Mouse (Mus musculus) CH12.LX (cell line): Measurements from ENCODE around the gene Nabp1. TPM values are rescaled to one million over a fixed set of nuclear protein-coding genes. Genes with fewer than 3 reads are reported as not detected.

Experiments used
- DNase-seq: peaks from one replicate; pipeline ENCODE4 v3.0.0-alpha.2; 2013; ENCODE audit errors: extremely low read depth
- H3K27ac ChIP-seq: 2 replicates; pipeline ENCODE4 v1.5.1; 2012; ENCODE audit warnings: low read depth, mild to moderate bottlenecking, control low read depth, moderate library complexity; ENCODE audit not compliant: insufficient read depth
- H3K27me3 ChIP-seq: replicated peaks from 2 replicates; pipeline ENCODE3; 2012; ENCODE audit warnings: inconsistent platforms
- H3K36me3 ChIP-seq, 2 experiments: replicated peaks in 1 of 2; 2 replicates each; pipeline versions ENCODE3 to v1.6.1; 2012; ENCODE audit warnings: inconsistent platforms in 1 of 2, low read length in 1 of 2, mild to moderate bottlenecking in 1 of 2, mixed read lengths in 1 of 2, moderate library complexity in 1 of 2; ENCODE audit not compliant: control insufficient read depth in 1 of 2, insufficient read depth in 1 of 2
- H3K4me1 ChIP-seq, 2 experiments: 2 replicates each; pipeline ENCODE4 v1.6.1; 2012; ENCODE audit warnings: inconsistent platforms in 1 of 2, moderate library complexity in 1 of 2; ENCODE audit not compliant: insufficient read depth in 2 of 2, control insufficient read depth in 1 of 2
- H3K4me2 ChIP-seq: 2 replicates; pipeline ENCODE4 v1.6.1; 2012; ENCODE audit warnings: low read depth, mild to moderate bottlenecking, control low read depth; ENCODE audit not compliant: poor library complexity, insufficient read depth, severe bottlenecking
- H3K4me3 ChIP-seq, 3 experiments: fragments of 150-350 bp in 1 of 3; sonication (generic) in 1 of 3; replicated peaks in 1 of 3; 2 replicates each; pipeline versions ENCODE3 to v1.5.1; 2011 to 2012; ENCODE audit warnings: low read depth in 2 of 3, low read length in 2 of 3, mild to moderate bottlenecking in 2 of 3, moderate library complexity in 2 of 3, control low read depth in 1 of 3, improper control_type of control experiment in 1 of 3, inconsistent platforms in 1 of 3, mixed read lengths in 1 of 3; ENCODE audit not compliant: poor library complexity in 1 of 3
- H3K79me2 ChIP-seq: replicated peaks from 2 replicates; pipeline ENCODE4 v1.6.1; 2012; ENCODE audit warnings: mild to moderate bottlenecking, moderate library complexity; ENCODE audit not compliant: control insufficient read depth, poor library complexity, insufficient read depth, severe bottlenecking; ENCODE audit errors: extremely low read depth
- H3K9ac ChIP-seq: 2 replicates; pipeline ENCODE4 v1.6.1; 2012; ENCODE audit warnings: low read depth, mild to moderate bottlenecking, control low read depth, moderate library complexity; ENCODE audit not compliant: insufficient read depth
- H3K9me3 ChIP-seq: replicated peaks from 2 replicates; pipeline ENCODE3; 2012; ENCODE audit warnings: low read length, inconsistent platforms, mixed read lengths
- BHLHE40 ChIP-seq: IDR thresholded peaks from 2 replicates; pipeline ENCODE4 v1.6.1; 2011; ENCODE audit warnings: mild to moderate bottlenecking, low read depth, low read length, improper control_type of control experiment
- CTCF ChIP-seq, 2 experiments: IDR thresholded peaks in 1 of 2; conservative IDR thresholded peaks in 1 of 2; 2 replicates each; pipeline ENCODE4 v1.5.1; 2011 to 2012; ENCODE audit warnings: low read depth in 2 of 2, low read length in 2 of 2, improper control_type of control experiment in 1 of 2, inconsistent platforms in 1 of 2, mild to moderate bottlenecking in 1 of 2, moderate library complexity in 1 of 2
- E2F4 ChIP-seq: IDR thresholded peaks from 2 replicates; pipeline ENCODE4 v1.6.1; 2011; ENCODE audit warnings: low read depth, low read length, improper control_type of control experiment; ENCODE audit not compliant: insufficient replicate concordance
- EP300 ChIP-seq: IDR thresholded peaks from 2 replicates; pipeline ENCODE4 v1.6.1; 2011; ENCODE audit warnings: low read length, improper control_type of control experiment
- ETS1 ChIP-seq: conservative IDR thresholded peaks from 2 replicates; pipeline ENCODE4 v1.6.1; 2012; ENCODE audit warnings: low read depth, mild to moderate bottlenecking, inconsistent platforms, low read length, improper control_type of control experiment, moderate library complexity
- GABPA ChIP-seq: IDR thresholded peaks from 2 replicates; pipeline ENCODE4 v1.6.1; 2012; ENCODE audit warnings: low read depth, low read length, improper control_type of control experiment, inconsistent platforms; ENCODE audit not compliant: insufficient replicate concordance
- JUN ChIP-seq: IDR thresholded peaks from 2 replicates; pipeline ENCODE4 v1.6.1; 2011; ENCODE audit warnings: low read depth, mild to moderate bottlenecking, low read length, improper control_type of control experiment, moderate library complexity; ENCODE audit not compliant: insufficient read depth
- KAT2A ChIP-seq: IDR thresholded peaks from 2 replicates; pipeline ENCODE4 v1.6.1; 2012; ENCODE audit warnings: low read length, improper control_type of control experiment, inconsistent platforms; ENCODE audit not compliant: insufficient replicate concordance
- MAFK ChIP-seq: IDR thresholded peaks from 2 replicates; pipeline ENCODE4 v1.6.1; 2011; ENCODE audit warnings: low read length, improper control_type of control experiment; ENCODE audit not compliant: insufficient replicate concordance
- MAX ChIP-seq: IDR thresholded peaks from 2 replicates; pipeline ENCODE4 v1.6.1; 2011; ENCODE audit warnings: low read length, improper control_type of control experiment
- MAZ ChIP-seq: IDR thresholded peaks from 2 replicates; pipeline ENCODE4 v1.6.1; 2012; ENCODE audit warnings: low read depth, mild to moderate bottlenecking, inconsistent platforms, low read length, improper control_type of control experiment, moderate library complexity
- MYC ChIP-seq: IDR thresholded peaks from 2 replicates; pipeline ENCODE4 v1.6.1; 2011; ENCODE audit warnings: low read depth, mild to moderate bottlenecking, improper control_type of control experiment, low read length
- NELFE ChIP-seq: IDR thresholded peaks from 2 replicates; pipeline ENCODE4 v1.6.1; 2011; ENCODE audit warnings: low read depth, low read length, improper control_type of control experiment
- SMC3 ChIP-seq: IDR thresholded peaks from 2 replicates; pipeline ENCODE4 v1.6.1; 2011; ENCODE audit warnings: low read depth, low read length, improper control_type of control experiment
- TBP ChIP-seq: conservative IDR thresholded peaks from 2 replicates; pipeline ENCODE4 v1.6.1; 2011; ENCODE audit warnings: low read depth, low read length, improper control_type of control experiment
- TCF12 ChIP-seq: IDR thresholded peaks from 2 replicates; pipeline ENCODE4 v1.6.1; 2014; ENCODE audit warnings: low read depth, mild to moderate bottlenecking, inconsistent platforms, low read length, improper control_type of control experiment
- UBTF ChIP-seq: IDR thresholded peaks from 2 replicates; pipeline ENCODE4 v1.6.1; 2012; ENCODE audit warnings: low read depth, mild to moderate bottlenecking, inconsistent platforms, low read length, improper control_type of control experiment, moderate library complexity
- ZC3H11A ChIP-seq: IDR thresholded peaks from 2 replicates; pipeline ENCODE4 v1.6.1; 2012; ENCODE audit warnings: low read depth, mild to moderate bottlenecking, inconsistent platforms, low read length, improper control_type of control experiment
- ZKSCAN1 ChIP-seq: IDR thresholded peaks from 2 replicates; pipeline ENCODE4 v1.6.1; 2012; ENCODE audit warnings: low read depth, inconsistent platforms, low read length, improper control_type of control experiment, borderline replicate concordance
- ZMIZ1 ChIP-seq: IDR thresholded peaks from 2 replicates; pipeline ENCODE4 v1.6.1; 2012; ENCODE audit warnings: low read depth, mild to moderate bottlenecking, inconsistent platforms, low read length, improper control_type of control experiment
- dilution Hi-C: fragments of 300-500 bp; cut with MboI; formaldehyde crosslinking; loops from 2 replicates; pipeline ENCODE4 v1.14.3; 2020; ENCODE audit warnings: low sequenced_read_pairs; ENCODE audit not compliant: extremely low pct_unique_long_range_greater_than_20kb, extremely low pct_ligation_motif_present
- in situ Hi-C: fragments of 300-500 bp; cut with MboI; formaldehyde crosslinking; loops from 3 replicates; pipeline ENCODE4 v1.14.3; 2019; ENCODE audit warnings: low sequenced_read_pairs, low pct_ligation_motif_present, low pct_unique_long_range_greater_than_20kb, mixed read lengths
- polyA plus RNA-seq: library from polyadenylated mRNA; unstranded; fragments of >175 nt; gene quantifications from 2 replicates; pipeline ENCODE4 v1.2.1, GENCODE M21; 2012; ENCODE audit warnings: low read depth; ENCODE audit not compliant: insufficient read length
- total RNA-seq, 2 experiments: library from RNA; depleted of rRNA; stranded (reverse); fragments of 300-350 nt in 1 of 2; fragments of >200 nt in 1 of 2; gene quantifications; 2 replicates each; pipeline ENCODE4 v1.2.3; 2012 to 2014

Gene Nabp1
- total and polyA plus RNA-seq, 3 experiments = 32.7 to 52.0 (median 33.7) TPM

- Histone ChIP-seq H3K27ac (no peak overlapping the region), H3K9me3 (no peaks in the 10 kb centered on the region), H3K9ac (no peak overlapping the region), H3K36me3 (no peaks in the 10 kb centered on the region), H3K4me3 (no peak overlapping the region), H3K4me1 (no peaks in the 10 kb centered on the region), H3K27me3 (no peaks in the 10 kb centered on the region), H3K4me2 (no peak overlapping the region), H3K79me2 (no peaks in the 10 kb centered on the region; the same call in 1 of the 2 replicates)
- no peak for DNase-seq
- dilution Hi-C loops (no loop called here), in situ Hi-C loops (no loop called here)
- TF ChIP-seq ZMIZ1 = no peak
- no peak for TF ChIP-seq MYC
- no peak for TF ChIP-seq BHLHE40
- no peak for TF ChIP-seq NELFE
- TF ChIP-seq ZKSCAN1 = no peak
- no peak for TF ChIP-seq EP300
- TF ChIP-seq SMC3 = no peak
- no peak for TF ChIP-seq KAT2A
- no peak for TF ChIP-seq TBP
- TF ChIP-seq CTCF (conservative IDR thresholded peaks at IDR 0.05 in 1 of 2, IDR thresholded peaks at IDR 0.05 in 1 of 2; ENCODE audit: low read depth in 2 of 2, low read length in 2 of 2) = no peak
- TF ChIP-seq JUN = no peak
- TF ChIP-seq GABPA = no peak
- TF ChIP-seq MAZ = no peak
- no peak for TF ChIP-seq MAX
- TF ChIP-seq E2F4 = no peak
- TF ChIP-seq MAFK = no peak
- TF ChIP-seq ZC3H11A = no peak
- TF ChIP-seq TCF12 = no peak
- TF ChIP-seq UBTF = no peak
- no peak for TF ChIP-seq ETS1
Measured at GRCm38 (mm10) chr1:51418753-51419152, 59.5 kb downstream of the Nabp1 start.

Other genes starting within 250 kb of the Nabp1 start
- gene Cavin2, start 189.3 kb downstream of the Nabp1 start, total RNA-seq (2012; rRNA removed) = not detected in 2 replicates
- not detected in 2 replicates for gene Cavin2, start 189.3 kb downstream of the Nabp1 start, total RNA-seq (2014; rRNA removed)
- not detected in 2 replicates for gene Cavin2, start 189.3 kb downstream of the Nabp1 start, polyA plus RNA-seq